Mouse (Mus musculus): ENCODE results near the gene Eef1g. TPM values are rescaled to one million over a fixed set of nuclear protein-coding genes. Genes with fewer than 3 reads are reported as not detected.

The Eef1g gene
- polyA plus RNA-seq, 1 experiment from 2014 or later = 476 TPM

DNA sequence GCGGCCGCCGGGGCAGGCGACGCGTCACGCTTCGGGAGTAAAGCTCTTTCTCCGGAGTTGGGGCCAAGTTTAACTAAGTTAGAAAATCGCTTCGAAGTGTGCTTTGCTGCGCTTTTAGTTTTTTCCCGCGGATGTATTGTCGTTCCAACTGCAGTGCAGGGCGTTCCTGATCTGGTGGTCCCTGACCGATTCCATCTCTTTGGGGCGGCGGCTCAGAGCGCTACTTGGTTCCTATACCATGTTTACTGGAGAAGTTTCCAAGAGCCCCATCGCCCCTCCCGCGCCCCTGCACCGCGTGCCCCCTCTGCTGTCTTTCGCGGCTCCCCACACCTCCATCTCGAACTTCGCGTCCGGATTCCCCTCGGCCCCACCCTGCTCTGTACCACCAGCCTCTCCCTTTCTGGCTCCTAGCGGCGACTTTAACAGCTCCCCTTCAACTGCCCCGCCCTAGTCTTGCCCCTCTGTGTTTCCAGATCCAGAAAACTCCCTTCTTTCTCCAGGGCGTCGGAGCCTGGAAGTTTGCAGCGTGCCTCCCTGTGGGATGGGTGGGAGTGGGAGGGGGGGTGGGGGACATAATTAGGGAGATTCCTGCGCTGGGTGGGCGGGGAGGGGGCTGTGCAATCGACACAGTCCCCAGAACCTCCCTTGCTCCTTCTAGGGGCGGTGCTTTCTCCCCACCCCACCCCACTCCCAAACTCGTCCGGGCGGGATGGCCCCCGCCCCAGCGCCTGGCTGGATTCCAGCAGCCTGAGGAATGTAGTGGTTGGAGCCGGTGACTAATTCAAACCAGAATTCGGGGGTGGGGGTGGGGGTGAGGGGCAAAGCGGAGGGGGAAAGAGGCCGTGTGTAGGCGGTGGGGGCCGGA, 23.0 kb downstream of the Eef1g start:
- Histone ChIP-seq H3K4me1 (peaks cover 62% of the 10 kb centered on the region), H3K36me3 (no peaks in the 10 kb centered on the region), H3K9me3 (replicated peaks) (no peaks in the 10 kb centered on the region), H3K4me2 (peak overlapping the region; percentile 90), H3K27ac (peak overlapping the region; percentile 86), H3K4me3 (replicated peaks) (peak overlapping the region; percentile 68), H3K9ac (peak overlapping the region; percentile 70), H3K27me3 (no peaks in the 10 kb centered on the region)
- ATAC-seq (replicated peaks; ENCODE audit: low FRiP score) = peak; percentile 72
- under 1% methylated on average over 53 of the region's 53 CpGs for WGBS

DNA sequence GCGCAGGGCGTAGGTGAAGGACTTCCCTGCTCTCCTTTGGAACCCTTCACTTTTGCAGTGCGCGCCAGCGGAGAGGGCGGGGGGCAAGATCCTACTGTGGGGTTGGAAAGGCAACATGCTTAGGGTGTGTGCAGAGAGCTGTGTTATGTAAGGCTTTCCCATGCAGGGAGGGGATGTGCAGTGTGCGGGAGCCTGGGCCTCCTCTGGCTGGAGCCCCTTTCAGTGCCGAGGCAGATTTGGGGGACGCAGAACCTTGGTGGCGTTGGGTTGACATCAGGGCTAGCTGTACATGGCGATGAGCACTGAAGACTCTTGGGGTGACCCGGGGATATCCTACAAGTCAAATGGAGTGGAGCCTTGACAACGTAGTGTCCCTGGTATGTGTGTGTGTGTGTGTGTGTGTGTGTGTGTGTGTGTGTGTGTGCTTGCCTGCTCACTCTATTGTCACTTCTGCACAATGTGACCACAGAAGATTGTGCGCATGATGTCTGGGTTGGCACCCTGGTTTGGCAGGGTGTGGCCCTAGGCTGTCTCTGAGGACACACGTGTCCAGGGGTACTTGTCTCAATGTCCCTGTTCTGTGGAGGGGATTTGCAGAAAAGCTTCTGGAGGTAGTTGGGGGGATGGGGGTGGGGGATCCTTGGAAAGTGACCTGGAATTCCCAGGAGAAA, 23.7 kb downstream of the Eef1g start:
- Histone ChIP-seq H3K4me3 (replicated peaks) (peak overlapping the region; percentile 68), H3K27ac (peak overlapping the region; percentile 86), H3K4me2 (peak overlapping the region; percentile 90), H3K4me1 (peaks cover 56% of the 10 kb centered on the region), H3K9me3 (replicated peaks) (no peaks in the 10 kb centered on the region), H3K27me3 (no peaks in the 10 kb centered on the region), H3K9ac (peak overlapping the region; percentile 70), H3K36me3 (no peaks in the 10 kb centered on the region)
- WGBS = 17% methylated on average over 15 of the region's 15 CpGs
- peak; percentile 65 for ATAC-seq (replicated peaks; ENCODE audit: low FRiP score)

GRCm38 (mm10) chr19:8991245-8991870, 24.5 kb downstream of the Eef1g start:
- Histone ChIP-seq H3K9ac (no peak overlapping the region), H3K9me3 (replicated peaks) (no peaks in the 10 kb centered on the region), H3K4me2 (peak overlapping the region; percentile 90), H3K4me3 (replicated peaks) (peak overlapping the region; percentile 68), H3K27ac (peak overlapping the region; percentile 86), H3K36me3 (no peaks in the 10 kb centered on the region), H3K4me1 (peaks cover 56% of the 10 kb centered on the region), H3K27me3 (no peaks in the 10 kb centered on the region)
- WGBS = 67% methylated on average over 4 of the region's 4 CpGs
- no peak for ATAC-seq (replicated peaks; ENCODE audit: low FRiP score)

GRCm38 (mm10) chr19:8991871-8992735, 25.3 kb downstream of the Eef1g start:
- Histone ChIP-seq H3K4me2 (peak overlapping the region; percentile 90), H3K4me1 (peaks cover 59% of the 10 kb centered on the region), H3K4me3 (replicated peaks) (peak overlapping the region; percentile 68; the same call in 1 of the 2 replicates), H3K9ac (no peak overlapping the region), H3K27me3 (no peaks in the 10 kb centered on the region), H3K36me3 (no peaks in the 10 kb centered on the region), H3K27ac (peak overlapping the region; percentile 86), H3K9me3 (replicated peaks) (no peaks in the 10 kb centered on the region)
- no peak for ATAC-seq (replicated peaks; ENCODE audit: low FRiP score)
- WGBS = 72% methylated on average over 13 of the region's 13 CpGs

DNA sequence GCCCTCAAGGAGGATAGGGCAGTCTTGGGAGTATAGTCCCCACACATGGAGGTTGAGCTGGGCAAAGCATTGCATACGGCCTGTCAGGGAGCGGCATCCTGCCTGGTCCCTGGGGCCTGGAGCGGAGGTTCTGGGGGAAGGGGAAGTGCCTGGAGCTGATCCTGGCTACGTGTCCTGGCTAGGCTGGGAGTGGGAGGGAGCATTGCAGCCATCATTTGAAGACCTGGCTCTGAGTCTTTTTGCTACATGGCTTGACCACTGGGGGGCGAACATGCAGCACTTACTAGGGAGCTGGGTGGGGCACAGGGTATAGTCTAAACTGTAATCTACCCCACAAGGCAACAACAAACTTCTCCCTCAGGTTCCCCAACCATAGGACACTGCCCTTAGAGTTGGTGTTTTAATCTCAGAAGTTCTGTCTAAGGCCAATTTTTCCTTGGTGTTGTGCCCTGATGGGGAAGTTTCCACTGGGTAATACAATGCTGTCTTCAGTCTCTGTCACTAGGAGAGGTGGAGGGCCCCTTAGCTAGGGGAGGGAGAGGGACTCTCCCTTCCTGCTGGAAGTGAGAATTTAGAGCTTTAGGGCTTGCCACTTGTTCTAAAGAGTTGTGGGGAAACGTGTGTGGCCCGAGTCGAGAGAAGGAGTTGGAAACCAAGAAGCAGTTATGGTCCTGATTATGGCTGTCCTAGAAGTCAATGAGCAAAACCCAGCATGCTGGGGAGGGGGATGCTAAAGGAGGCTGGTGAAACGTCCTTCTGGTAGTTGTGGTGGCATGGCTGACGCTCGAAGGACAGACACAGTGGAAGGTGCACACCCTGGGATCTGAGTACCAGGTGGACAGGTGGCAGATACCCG, 26.2 kb downstream of the Eef1g start:
- Histone ChIP-seq H3K4me3 (replicated peaks) (peak overlapping the region; percentile 0; the same call in 1 of the 2 replicates), H3K4me2 (peak overlapping the region; percentile 90), H3K36me3 (no peaks in the 10 kb centered on the region), H3K27ac (peak overlapping the region; percentile 86), H3K9me3 (replicated peaks) (no peaks in the 10 kb centered on the region), H3K4me1 (peaks cover 65% of the 10 kb centered on the region), H3K9ac (no peak overlapping the region), H3K27me3 (no peaks in the 10 kb centered on the region)
- WGBS = 23% methylated on average over 12 of the region's 12 CpGs
- ATAC-seq (replicated peaks; ENCODE audit: low FRiP score) = no peak

GRCm38 (mm10) chr19:8993625-8993912, 26.7 kb downstream of the Eef1g start:
- no peak for ATAC-seq (replicated peaks; ENCODE audit: low FRiP score)

DNA sequence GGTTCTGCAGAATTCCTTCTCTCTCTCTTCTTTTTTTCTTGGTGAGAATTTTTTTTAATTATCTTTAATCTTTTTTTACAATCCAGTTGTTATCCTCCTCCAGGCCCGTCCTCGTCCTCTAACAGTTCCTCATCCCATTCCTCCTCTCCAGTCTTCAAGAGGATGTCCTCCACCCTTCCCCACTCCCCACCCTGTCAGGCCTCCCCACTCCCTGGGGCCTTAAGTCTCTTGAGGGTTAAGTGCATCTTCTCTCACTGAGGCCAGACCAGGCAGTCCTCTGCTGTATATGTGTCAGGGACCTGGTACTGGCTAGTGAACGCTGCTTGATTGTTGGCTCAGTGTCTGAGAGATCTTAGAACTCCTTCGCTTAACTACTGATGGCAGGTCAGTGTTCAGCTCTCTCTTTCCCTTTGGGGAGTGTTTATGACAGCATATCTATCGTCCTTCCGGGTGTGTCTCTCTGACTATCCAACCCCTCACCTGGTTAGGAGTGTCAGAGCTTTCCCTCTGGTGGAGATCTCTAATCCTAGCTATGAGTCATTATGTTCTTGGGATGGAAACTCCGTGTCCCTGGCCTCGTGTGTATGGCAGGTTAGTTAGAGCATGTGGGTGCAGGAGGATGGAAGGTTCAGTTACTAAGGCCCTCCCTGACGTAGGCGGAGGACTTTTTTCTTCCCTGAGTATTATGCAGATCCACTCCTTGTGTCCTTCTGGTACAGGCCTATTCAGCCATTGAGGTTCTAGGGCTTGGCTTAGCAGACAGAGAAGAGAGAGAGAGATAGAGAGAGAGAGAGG, 28.2 kb downstream of the Eef1g start:
- Histone ChIP-seq H3K27me3 (no peaks in the 10 kb centered on the region), H3K9me3 (replicated peaks) (no peaks in the 10 kb centered on the region), H3K4me3 (replicated peaks) (no peak overlapping the region), H3K36me3 (no peaks in the 10 kb centered on the region; the same call in 1 of the 2 replicates), H3K27ac (no peak overlapping the region), H3K4me2 (no peak overlapping the region), H3K9ac (no peak overlapping the region), H3K4me1 (peaks cover 60% of the 10 kb centered on the region)
- 79% methylated on average over 10 of the region's 10 CpGs for WGBS
- no peak for ATAC-seq (replicated peaks; ENCODE audit: low FRiP score)

More at GRCm38 (mm10) chr19:8993625-8993912, 26.7 kb downstream of the Eef1g start:
- Histone ChIP-seq H3K4me3 (replicated peaks) (no peak overlapping the region), H3K4me1 (peaks cover 65% of the 10 kb centered on the region), H3K4me2 (no peak overlapping the region), H3K9ac (no peak overlapping the region), H3K9me3 (replicated peaks) (no peaks in the 10 kb centered on the region), H3K36me3 (no peaks in the 10 kb centered on the region), H3K27me3 (no peaks in the 10 kb centered on the region), H3K27ac (no peak overlapping the region)
- 67% methylated on average over 2 of the region's 2 CpGs for WGBS

DNA sequence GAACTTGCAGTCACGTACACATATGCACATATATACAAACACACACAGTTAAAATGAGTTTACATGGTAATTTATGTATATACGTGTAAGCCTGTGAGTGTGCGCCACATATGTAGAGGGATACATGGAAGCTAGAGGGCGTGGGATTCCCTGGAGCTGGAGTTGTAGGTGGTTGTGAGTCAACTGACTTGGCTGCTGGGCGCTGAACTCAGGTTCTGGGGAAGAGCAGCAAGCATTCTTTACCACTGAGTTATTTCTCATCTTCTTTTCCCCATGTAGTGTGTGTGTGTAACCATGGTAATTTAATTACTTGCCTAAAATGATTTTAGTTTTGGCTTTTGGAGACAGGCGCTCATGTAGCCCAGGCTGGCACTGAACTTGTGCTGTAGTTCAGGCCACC, 29.8 kb downstream of the Eef1g start:
- Histone ChIP-seq H3K4me3 (replicated peaks) (no peak overlapping the region), H3K27ac (0 out of 2 replicates have a peak overlapping the region, but pooled peaks have one; percentile 72), H3K9ac (no peak overlapping the region), H3K27me3 (no peaks in the 10 kb centered on the region), H3K36me3 (peaks cover 15% of the 10 kb centered on the region), H3K4me2 (no peak overlapping the region), H3K4me1 (peaks cover 45% of the 10 kb centered on the region), H3K9me3 (replicated peaks) (no peaks in the 10 kb centered on the region)
- WGBS = 93% methylated on average over 6 of the region's 6 CpGs
- no peak for ATAC-seq (replicated peaks; ENCODE audit: low FRiP score)

DNA sequence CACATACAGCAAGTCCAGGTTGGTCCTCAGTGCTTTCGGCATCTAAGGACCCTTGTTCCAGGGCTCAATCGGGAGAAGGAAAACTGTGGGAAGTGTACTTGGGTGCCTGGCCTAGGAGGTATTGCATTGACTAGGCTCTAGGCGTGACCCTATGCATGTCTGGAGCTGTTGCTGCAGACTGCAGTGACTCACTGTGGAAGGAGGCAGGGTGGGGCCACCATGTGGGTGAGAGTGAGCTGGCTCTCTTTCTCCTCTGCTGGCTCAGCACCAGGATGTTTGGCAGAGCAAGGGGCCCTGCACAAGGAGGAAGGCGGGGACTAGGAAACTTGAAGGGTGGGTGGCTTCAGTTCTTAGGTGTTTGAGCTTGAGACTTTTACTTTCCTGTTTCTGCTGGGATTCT, 30.7 kb downstream of the Eef1g start:
- Histone ChIP-seq H3K27ac (peak overlapping the region; percentile 72), H3K4me1 (peaks cover 35% of the 10 kb centered on the region), H3K27me3 (no peaks in the 10 kb centered on the region), H3K36me3 (peaks cover 24% of the 10 kb centered on the region), H3K9ac (no peak overlapping the region), H3K4me2 (no peak overlapping the region), H3K4me3 (replicated peaks) (no peak overlapping the region), H3K9me3 (replicated peaks) (no peaks in the 10 kb centered on the region)
- WGBS = 55% methylated on average over 4 of the region's 4 CpGs
- ATAC-seq (replicated peaks; ENCODE audit: low FRiP score) = peak; percentile 88

GRCm38 (mm10) chr19:8998546-8998945, 31.7 kb downstream of the Eef1g start:
- Histone ChIP-seq H3K4me1 (peaks cover 25% of the 10 kb centered on the region), H3K9ac (no peak overlapping the region), H3K9me3 (replicated peaks) (no peaks in the 10 kb centered on the region), H3K27me3 (no peaks in the 10 kb centered on the region), H3K36me3 (peaks cover 34% of the 10 kb centered on the region), H3K27ac (peak overlapping the region; percentile 48; the same call in 1 of the 2 replicates), H3K4me3 (replicated peaks) (no peak overlapping the region), H3K4me2 (no peak overlapping the region)
- WGBS = 88% methylated on average over 6 of the region's 6 CpGs
- ATAC-seq (replicated peaks; ENCODE audit: low FRiP score) = no peak

Measured in kidney, embryonic 15.5 days (tissue).